Mouse (Mus musculus): ENCODE data around the gene Gm20823. TPM values are rescaled to one million over a fixed set of nuclear protein-coding genes. Genes with fewer than 3 reads are reported as not detected.
"Not testable (repeated sequence)": the region's sequence is repeated elsewhere in the genome, so short reads cannot be mapped to it uniquely, and the experiment has no call there.

The Gm20823 gene
- total RNA-seq (2021) = not detected
- long read RNA-seq, experiment 1 = 0 reads
- long read RNA-seq, experiment 2 = 0 reads

GRCm38 (mm10) chrY:62464745-62465144 lies at the start of gene Gm20823:
Gene Gm20823, minus strand, starts transcription at chrY:62464845.
- not testable (repeated sequence) for DNase-seq (ENCODE audit: low spot score in 2 of 2)
